Mouse (Mus musculus): ENCODE data around the gene St6gal1.

GRCm38 (mm10) chr16:23239583-23239982 lies 15.0 kb downstream of the St6gal1 start:
- TF ChIP-seq ZC3H11A (IDR thresholded peaks at IDR 0.05; ENCODE audit: borderline replicate concordance, low read depth, low read length) (no peak), MAFK (IDR thresholded peaks at IDR 0.05; ENCODE audit: insufficient read depth, low read depth, low read length) (no peak)
